Mouse (Mus musculus) cerebellum, adult 2 months (tissue): ENCODE data around the gene Krt26. TPM values are rescaled to one million over a fixed set of nuclear protein-coding genes. Genes with fewer than 3 reads are reported as not detected.

Experiments
- DNase-seq, 2 experiments: peaks; one replicate each; pipeline ENCODE4 v3.0.0; 2021
- H3K27ac ChIP-seq: fragments of 200-500 bp; 2 replicates; pipeline ENCODE4 v1.5.1; 2012; ENCODE audit warnings: low read length, control low read depth, inconsistent platforms; ENCODE audit not compliant: insufficient read depth
- H3K27me3 ChIP-seq: fragments of 200-500 bp; 2 replicates; pipeline ENCODE4 v1.6.1; 2012; ENCODE audit warnings: inconsistent platforms, mild to moderate bottlenecking, low read length, moderate library complexity; ENCODE audit not compliant: control insufficient read depth, insufficient read depth
- H3K4me1 ChIP-seq: fragments of 200-500 bp; 2 replicates; pipeline ENCODE4 v1.6.1; 2011; ENCODE audit warnings: low read length; ENCODE audit not compliant: control insufficient read depth, insufficient read depth
- H3K4me3 ChIP-seq: fragments of 200-500 bp; replicated peaks from 2 replicates; pipeline ENCODE3; 2011; ENCODE audit warnings: mild to moderate bottlenecking, low read depth, low read length, control low read depth; ENCODE audit not compliant: insufficient read depth
- CTCF ChIP-seq: fragments of 200-500 bp; IDR thresholded peaks from 2 replicates; pipeline ENCODE4 v1.5.1; 2011; ENCODE audit warnings: low read depth, mild to moderate bottlenecking, control low read depth, low read length, moderate library complexity, borderline replicate concordance; ENCODE audit not compliant: insufficient read depth
- POLR2A ChIP-seq: fragments of 200-500 bp; IDR thresholded peaks from 2 replicates; pipeline ENCODE4 v1.6.1; 2011; ENCODE audit warnings: low read length, control low read depth, borderline replicate concordance; ENCODE audit not compliant: insufficient read depth
- WGBS: fragments of 180-500 bp; shearing (Covaris S2); methylation state at CpG from one replicate; pipeline ENCODE4 v1.1.7; 2018; 5-methylcytosine and 5-hydroxymethylcytosine counted together
- polyA plus RNA-seq: library from polyadenylated mRNA; depleted of rRNA; stranded (reverse); fragments of >200 nt; gene quantifications from 2 replicates; pipeline ENCODE4 v1.2.3, GENCODE M21; 2012

Gene Krt26
- polyA plus RNA-seq, 1 experiment, result 0.15 TPM

GRCm38 (mm10) chr11:99361423-99361822, 23.7 kb upstream of the Krt26 start:
- Histone ChIP-seq H3K27me3 (no peaks in the 10 kb centered on the region; the same call in 1 of the 2 replicates), H3K27ac (no peak overlapping the region), H3K4me3 (no peak overlapping the region), H3K4me1 (no peaks in the 10 kb centered on the region)
- no peak for DNase-seq
- 89% methylated on average over 8 of the region's 8 CpGs for WGBS
- TF ChIP-seq CTCF, result no peak
- no peak for TF ChIP-seq POLR2A

GRCm38 (mm10) chr11:99351004-99351403, 13.2 kb upstream of the Krt26 start, which contains the start of gene Krt27:
Krt27 (minus strand) TSS chr11:99351104.
- TF ChIP-seq CTCF, result no peak
- TF ChIP-seq POLR2A, result no peak
- Histone ChIP-seq H3K27me3 (no peaks in the 10 kb centered on the region), H3K4me3 (no peak within 1 kb of the TSS), H3K27ac (no peak within 1 kb of the TSS), H3K4me1 (no peaks in the 10 kb centered on the region)
- 79% methylated on average over 12 of the region's 12 CpGs for WGBS
- no peak for DNase-seq

- Histone ChIP-seq H3K4me3 (no peak overlapping the region), H3K27ac (no peak overlapping the region), H3K4me1 (no peaks in the 10 kb centered on the region), H3K27me3 (no peaks in the 10 kb centered on the region)
- no peak for TF ChIP-seq POLR2A
- no peak for TF ChIP-seq CTCF
- 8% methylated on average over 11 of the region's 11 CpGs for WGBS
- no peak for DNase-seq
These were observed 1.6 kb upstream of the Krt26 start for GRCm38 (mm10) chr11:99339299-99339847.

GRCm38 (mm10) chr11:99333426-99333825, 4.3 kb downstream of the Krt26 start:
- Histone ChIP-seq H3K27me3 (no peaks in the 10 kb centered on the region), H3K4me1 (no peaks in the 10 kb centered on the region), H3K4me3 (no peak overlapping the region), H3K27ac (no peak overlapping the region)
- TF ChIP-seq CTCF, result no peak
- no peak for TF ChIP-seq POLR2A
- WGBS, result 28% methylated on average over 13 of the region's 13 CpGs
- no peak for DNase-seq

GRCm38 (mm10) chr11:99329655-99330054, 8.1 kb downstream of the Krt26 start:
- H3K27me3 ChIP-seq, result no peaks in the 10 kb centered on the region
- DNase-seq, result no peak
- H3K27ac ChIP-seq, result no peak overlapping the region
- no peak overlapping the region for H3K4me3 ChIP-seq
- WGBS, result 62% methylated on average over 2 of the region's 2 CpGs
- H3K4me1 ChIP-seq, result no peaks in the 10 kb centered on the region
- TF ChIP-seq CTCF, result no peak
- TF ChIP-seq POLR2A, result no peak

GRCm38 (mm10) chr11:99322851-99323250, 14.9 kb downstream of the Krt26 start, which contains the start of gene Krt25:
Krt25 (minus strand) TSS chr11:99322951.
- TF ChIP-seq POLR2A, result no peak
- no peak for TF ChIP-seq CTCF
- 94% methylated on average over 11 of the region's 11 CpGs for WGBS
- no peaks in the 10 kb centered on the region for H3K27me3 ChIP-seq
- DNase-seq, result no peak
- no peak within 1 kb of the TSS for H3K27ac ChIP-seq
- H3K4me1 ChIP-seq, result no peaks in the 10 kb centered on the region
- H3K4me3 ChIP-seq, result no peak within 1 kb of the TSS

GRCm38 (mm10) chr11:99321094-99321493, 16.7 kb downstream of the Krt26 start:
- Histone ChIP-seq H3K27me3 (no peaks in the 10 kb centered on the region), H3K27ac (no peak overlapping the region), H3K4me1 (no peaks in the 10 kb centered on the region), H3K4me3 (no peak overlapping the region)
- no peak for TF ChIP-seq POLR2A
- TF ChIP-seq CTCF, result no peak
- WGBS, result 89% methylated on average over 14 of the region's 14 CpGs
- no peak for DNase-seq

GRCm38 (mm10) chr11:99319127-99319526, 18.6 kb downstream of the Krt26 start:
- Histone ChIP-seq H3K27me3 (no peaks in the 10 kb centered on the region), H3K27ac (no peak overlapping the region), H3K4me1 (no peaks in the 10 kb centered on the region), H3K4me3 (no peak overlapping the region)
- WGBS, result 19% methylated on average over 9 of the region's 9 CpGs
- TF ChIP-seq CTCF (no peak), POLR2A (no peak)
- DNase-seq, result no peak

GRCm38 (mm10) chr11:99316543-99316942, 21.2 kb downstream of the Krt26 start:
- no peak overlapping the region for H3K27ac ChIP-seq
- H3K4me3 ChIP-seq, result no peak overlapping the region
- no peak for TF ChIP-seq POLR2A
- no peak for TF ChIP-seq CTCF
- 41% methylated on average over 8 of the region's 8 CpGs for WGBS
- no peak for DNase-seq
- H3K4me1 ChIP-seq, result no peaks in the 10 kb centered on the region
- H3K27me3 ChIP-seq, result no peaks in the 10 kb centered on the region
